Mouse (Mus musculus) ES-Bruce4 (cell line): ENCODE results near the gene Chmp5.

ENCODE experiments used
- CTCF ChIP-seq: IDR thresholded peaks from one replicate; pipeline ENCODE4 v1.8.1; 2011; ENCODE audit warnings: low read depth, low read length
- POLR2A ChIP-seq: IDR thresholded peaks from one replicate; pipeline ENCODE4 v1.8.1; 2011; ENCODE audit warnings: low read length; ENCODE audit not compliant: insufficient read depth

- no peak for TF ChIP-seq POLR2A
- TF ChIP-seq CTCF = no peak
Observed at GRCm38 (mm10) chr4:40976651-40977050, 28.4 kb downstream of the Chmp5 start.
